Comparison of ENCODE assay signal across 21 mouse cellular contexts in genomic region chr5:37971724-37972123, GRCm38 (mm10).
DNase-seq lines count a peak whose midpoint lies in the region; ATAC-seq and TF ChIP-seq lines count a peak whose summit lies in the region.
"Had no signal": no experiment of that assay in that cellular context is flagged by ENCODE, and none has a peak within 500 bp of the region (broad histone marks: within the 10 kb centered on the region; RNA-seq: fewer than 3 reads in every experiment).

No protein-coding gene starts in this region.

- TF ChIP-seq EP300 in lung, postnatal 0 days (IDR thresholded peaks at IDR 0.05) = no peak

- H3K27ac ChIP-seq in gastrocnemius, adult 2 months = no peak overlapping the region
- no peak overlapping the region for H3K27ac ChIP-seq in liver, embryonic 11.5 days (ENCODE audit: low read depth, low read length)
- 0 out of 2 replicates have a peak overlapping the region, but pooled peaks have one; percentile 10 for H3K27ac ChIP-seq in embryonic facial prominence, embryonic 10.5 days (replicated peaks)
- H3K27ac ChIP-seq in lung, postnatal 0 days (ENCODE audit: low read length) = no peak overlapping the region
- H3K27ac ChIP-seq: liver, embryonic 15.5 days; neural tube, embryonic 12.5 days had no signal

- DNase-seq in gastrocnemius, adult 2 months = no peak
- DNase-seq in gastrocnemius, adult 8-10 months (ENCODE audit: low spot score in 2 of 2) = no peak
- no peak for DNase-seq in liver, embryonic 11.5 days (ENCODE audit: low spot score)
- no peak for DNase-seq in liver
- no peak for DNase-seq in embryonic facial prominence, embryonic 10.5 days (ENCODE audit: low spot score)
- peak; percentile 16 for DNase-seq in testis, postnatal 14 days (ENCODE audit: low spot score)
- DNase-seq in frontal cortex, postnatal 10 days (ENCODE audit: low spot score in 2 of 2) = no peak
- no peak for DNase-seq in lung, postnatal 0 days (ENCODE audit: low spot score)
- DNase-seq: adrenal gland, adult 8-10 months; cerebellum, adult 11-12 months; heart, adult 11 months; kidney, adult 18-20 months; kidney, postnatal 4 days; spleen, adult 18-20 months; thymus, postnatal 36 days had no signal

- WGBS in liver, embryonic 11.5 days = 49% methylated on average over 11 of the region's 11 CpGs
- 69% methylated on average over 11 of the region's 11 CpGs for WGBS in embryonic facial prominence, embryonic 10.5 days
- 42% methylated on average over 11 of the region's 11 CpGs for WGBS in lung, postnatal 0 days

- no peak overlapping the region for H3K9ac ChIP-seq in liver, embryonic 11.5 days (ENCODE audit: low read depth, low read length)
- no peak overlapping the region for H3K9ac ChIP-seq in lung, postnatal 0 days (replicated peaks; ENCODE audit: low read depth)
- H3K9ac ChIP-seq: liver, embryonic 15.5 days; neural tube, embryonic 12.5 days had no signal

- TF ChIP-seq CTCF in gastrocnemius, adult 2 months (IDR thresholded peaks at IDR 0.05) = no peak
- no peak for TF ChIP-seq CTCF in lung, postnatal 0 days (IDR thresholded peaks at IDR 0.05)

- no peaks in the 10 kb centered on the region for H3K4me1 ChIP-seq in liver, embryonic 11.5 days (replicated peaks; ENCODE audit: control insufficient read depth, insufficient read depth, low read length)
- H3K4me1 ChIP-seq in embryonic facial prominence, embryonic 10.5 days = peaks cover 43% of the 10 kb centered on the region
- no peaks in the 10 kb centered on the region for H3K4me1 ChIP-seq in lung, postnatal 0 days (ENCODE audit: insufficient read depth, low read depth, low read length)
- H3K4me1 ChIP-seq: liver, embryonic 15.5 days had no signal

- H3K36me3 ChIP-seq in liver, embryonic 11.5 days (ENCODE audit: control insufficient read depth, insufficient read depth, low read length) = no peaks in the 10 kb centered on the region
- no peaks in the 10 kb centered on the region for H3K36me3 ChIP-seq in embryonic facial prominence, embryonic 10.5 days (replicated peaks)
- H3K36me3 ChIP-seq in lung, postnatal 0 days (ENCODE audit: insufficient read depth, low read length) = no peaks in the 10 kb centered on the region
- H3K36me3 ChIP-seq: G1E; liver, embryonic 15.5 days; neural tube, embryonic 12.5 days had no signal

- H3K9me3 ChIP-seq in liver, embryonic 11.5 days (ENCODE audit: control insufficient read depth, low read length) = no peaks in the 10 kb centered on the region
- no peaks in the 10 kb centered on the region for H3K9me3 ChIP-seq in embryonic facial prominence, embryonic 10.5 days
- H3K9me3 ChIP-seq in lung, postnatal 0 days (ENCODE audit: low read length) = no peaks in the 10 kb centered on the region
- H3K9me3 ChIP-seq: G1E; liver, embryonic 15.5 days; neural tube, embryonic 12.5 days had no signal

- peak overlapping the region; percentile 35 for H3K4me2 ChIP-seq in liver, embryonic 11.5 days
- no peak overlapping the region for H3K4me2 ChIP-seq in lung, postnatal 0 days (replicated peaks; ENCODE audit: low read depth, low read length)
- H3K4me2 ChIP-seq: liver, embryonic 15.5 days; neural tube, embryonic 12.5 days had no signal

- H3K27me3 ChIP-seq in liver, embryonic 11.5 days (replicated peaks; ENCODE audit: control insufficient read depth, insufficient read depth, low read length) = peaks cover 32% of the 10 kb centered on the region
- H3K27me3 ChIP-seq in embryonic facial prominence, embryonic 10.5 days (replicated peaks; ENCODE audit: low read depth, poor library complexity, severe bottlenecking) = peaks cover 78% of the 10 kb centered on the region
- H3K27me3 ChIP-seq in lung, postnatal 0 days (replicated peaks; ENCODE audit: insufficient read depth, low read length) = peaks cover 13% of the 10 kb centered on the region

- H3K4me3 ChIP-seq in gastrocnemius, adult 2 months = peak overlapping the region; percentile 26; the same call in 1 of the 2 replicates
- H3K4me3 ChIP-seq in liver, embryonic 11.5 days (ENCODE audit: low read depth, low read length) = no peak overlapping the region
- H3K4me3 ChIP-seq in embryonic facial prominence, embryonic 10.5 days = no peak overlapping the region; the same call in 1 of the 2 replicates
- H3K4me3 ChIP-seq in lung, postnatal 0 days (ENCODE audit: low read depth, low read length) = no peak overlapping the region
- H3K4me3 ChIP-seq: erythroblast, embryonic 14.5 days; liver, embryonic 15.5 days; neural tube, embryonic 12.5 days had no signal

- ATAC-seq in liver, embryonic 11.5 days (replicated peaks; ENCODE audit: low FRiP score) = no peak
- no peak for ATAC-seq in lung, postnatal 0 days
- ATAC-seq: forebrain, embryonic 14.5 days; hindbrain, embryonic 16.5 days had no signal

- intact Hi-C loops in gastrocnemius, adult 2 months (cut with DNase I) = no loop called here
